In the genomic region with DNA sequence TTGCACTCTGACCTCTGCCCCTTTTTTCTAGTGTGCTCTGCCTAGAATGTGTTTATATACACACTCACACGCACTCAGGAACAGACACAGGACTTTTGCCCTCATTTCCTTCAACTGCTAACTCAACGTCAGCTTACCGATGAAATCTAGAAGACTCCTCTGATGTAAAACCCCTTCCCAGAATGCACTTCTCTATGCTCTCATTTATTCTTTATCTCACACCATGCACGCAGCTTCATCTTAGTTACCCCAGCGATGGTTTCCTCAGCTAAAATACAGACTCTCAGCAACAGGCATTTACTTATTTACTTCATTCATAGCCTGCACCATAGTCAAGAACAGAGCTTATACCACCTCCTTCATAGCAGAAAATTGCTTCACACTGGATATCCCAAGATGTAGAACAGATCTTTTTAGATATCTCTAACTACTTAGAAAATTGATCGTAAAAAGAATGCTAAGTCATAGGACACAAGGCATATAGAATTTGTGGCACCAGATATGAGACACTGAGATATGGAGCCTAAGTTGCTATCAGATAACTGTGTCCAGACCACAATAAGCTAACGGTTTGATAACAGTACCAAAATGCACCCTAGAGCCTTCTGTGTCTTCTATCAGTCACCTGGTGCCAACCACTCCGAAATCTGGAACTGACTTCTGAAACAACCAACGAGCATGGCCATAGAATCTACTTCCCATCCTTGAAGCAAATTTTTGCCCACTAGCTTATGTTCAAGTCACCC, we compare ENCODE assay signal across 18 mouse cellular contexts.
DNase-seq lines count a peak whose midpoint lies in the region; ATAC-seq and TF ChIP-seq lines count a peak whose summit lies in the region.
"Had no signal": no experiment of that assay in that cellular context is flagged by ENCODE, and none has a peak within 500 bp of the region (broad histone marks: within the 10 kb centered on the region; RNA-seq: fewer than 3 reads in every experiment).

No protein-coding gene starts in this region.

- 0 out of 2 replicates have a peak, but pooled peaks have one; percentile 12 for TF ChIP-seq EP300 in lung, postnatal 0 days (IDR thresholded peaks at IDR 0.05)

- no peak overlapping the region for H3K9ac ChIP-seq in lung, postnatal 0 days (replicated peaks; ENCODE audit: low read depth)
- H3K9ac ChIP-seq: forebrain, embryonic 13.5 days; forebrain, postnatal 0 days; heart, embryonic 12.5 days; hindbrain, embryonic 15.5 days had no signal

- H3K4me1 ChIP-seq in lung, postnatal 0 days (ENCODE audit: insufficient read depth, low read depth, low read length) = no peaks in the 10 kb centered on the region
- peaks cover 79% of the 10 kb centered on the region for H3K4me1 ChIP-seq in G1E (ENCODE audit: insufficient read depth, low read depth, low read length)
- no peaks in the 10 kb centered on the region for H3K4me1 ChIP-seq in cerebellum, adult 2 months (ENCODE audit: control insufficient read depth, insufficient read depth, low read length)
- H3K4me1 ChIP-seq: forebrain, embryonic 13.5 days; heart, embryonic 12.5 days; hindbrain, embryonic 15.5 days had no signal

- H3K27ac ChIP-seq in lung, postnatal 0 days (ENCODE audit: low read length) = no peak overlapping the region
- no peak overlapping the region for H3K27ac ChIP-seq in cerebellum, adult 2 months (ENCODE audit: insufficient read depth, low read length)
- H3K27ac ChIP-seq: embryonic facial prominence, embryonic 10.5 days; forebrain, embryonic 13.5 days; hindbrain, embryonic 15.5 days had no signal

- H3K27me3 ChIP-seq in lung, postnatal 0 days (replicated peaks; ENCODE audit: insufficient read depth, low read length) = no peaks in the 10 kb centered on the region
- no peaks in the 10 kb centered on the region for H3K27me3 ChIP-seq in G1E (ENCODE audit: insufficient read depth, low read length)
- no peaks in the 10 kb centered on the region for H3K27me3 ChIP-seq in cerebellum, adult 2 months (ENCODE audit: control insufficient read depth, insufficient read depth, low read length)
- H3K27me3 ChIP-seq: forebrain, embryonic 13.5 days; heart, embryonic 12.5 days; hindbrain, embryonic 15.5 days had no signal

- H3K36me3 ChIP-seq in lung, postnatal 0 days (ENCODE audit: insufficient read depth, low read length) = no peaks in the 10 kb centered on the region
- H3K36me3 ChIP-seq in G1E (replicated peaks) = peaks cover 4% of the 10 kb centered on the region
- H3K36me3 ChIP-seq: embryonic facial prominence, embryonic 10.5 days; heart, embryonic 12.5 days; hindbrain, embryonic 15.5 days had no signal

- WGBS in lung, postnatal 0 days = 56% methylated on average over 9 of the region's 9 CpGs
- WGBS in cerebellum, adult 2 months = 88% methylated on average over 9 of the region's 9 CpGs

- ATAC-seq in lung, postnatal 0 days = peak; percentile 65
- peak; percentile 83 for ATAC-seq in G1E (ENCODE audit: extremely low read depth, insufficient number of reproducible peaks, low FRiP score, poor library complexity, severe bottlenecking)
- peak; percentile 69 for ATAC-seq in megakaryocyte-erythroid progenitor cell, adult 5-6 weeks (replicated peaks; ENCODE audit: low FRiP score, low TSS enrichment, poor library complexity, severe bottlenecking)
- ATAC-seq: forebrain, embryonic 13.5 days; forebrain, postnatal 0 days had no signal

- H3K9me3 ChIP-seq in lung, postnatal 0 days (ENCODE audit: low read length) = no peaks in the 10 kb centered on the region
- no peaks in the 10 kb centered on the region for H3K9me3 ChIP-seq in G1E (replicated peaks)
- H3K9me3 ChIP-seq: embryonic facial prominence, embryonic 10.5 days; forebrain, embryonic 13.5 days; heart, embryonic 12.5 days; hindbrain, embryonic 15.5 days had no signal

- H3K4me3 ChIP-seq in lung, postnatal 0 days (ENCODE audit: low read depth, low read length) = no peak overlapping the region
- peak overlapping the region; percentile 71; the same call in 1 of the 2 replicates for H3K4me3 ChIP-seq in G1E (ENCODE audit: low read depth, low read length)
- H3K4me3 ChIP-seq in cerebellum, adult 2 months (replicated peaks; ENCODE audit: insufficient read depth, low read depth, low read length) = no peak overlapping the region
- H3K4me3 ChIP-seq: embryonic facial prominence, embryonic 10.5 days; forebrain, embryonic 13.5 days; heart, embryonic 12.5 days; hindbrain, embryonic 15.5 days had no signal

- no peak overlapping the region for H3K4me2 ChIP-seq in lung, postnatal 0 days (replicated peaks; ENCODE audit: low read depth, low read length)
- H3K4me2 ChIP-seq: forebrain, embryonic 13.5 days; heart, embryonic 12.5 days; hindbrain, embryonic 15.5 days had no signal

- TF ChIP-seq POLR2A in cerebellum, adult 2 months (IDR thresholded peaks at IDR 0.05; ENCODE audit: borderline replicate concordance, insufficient read depth, low read length) = no peak

- TF ChIP-seq CTCF in lung, postnatal 0 days (IDR thresholded peaks at IDR 0.05) = no peak
- TF ChIP-seq CTCF in G1E (IDR thresholded peaks at IDR 0.05; ENCODE audit: low read depth, low read length) = no peak
- TF ChIP-seq CTCF in cerebellum, adult 2 months (IDR thresholded peaks at IDR 0.05; ENCODE audit: borderline replicate concordance, insufficient read depth, low read depth, low read length) = no peak

- DNase-seq in embryo, embryonic 10 days (ENCODE audit: low spot score) = peak; percentile 34
- DNase-seq in embryo, embryonic 10.5 days (ENCODE audit: low spot score) = no peak
- peak; percentile 54 for DNase-seq in lung, postnatal 0 days (ENCODE audit: low spot score)
- DNase-seq in lung, postnatal 4 days = no peak
- DNase-seq in G1E (ENCODE audit: low spot score) = peak; percentile 27
- DNase-seq in cerebellum, adult 2 months = no peak
- DNase-seq: adrenal gland, adult 2 months; adrenal gland, postnatal 25 days; cerebellum, adult 18-20 months; cerebellum, postnatal 10 days; forebrain, postnatal 0 days; gastrocnemius, postnatal 14 days; heart, postnatal 36 days had no signal

Comparison
In these comparisons a context has a peak if more than half of its experiments do, and no peak if none do; other contexts are left out.
1. DNase-seq: peak in embryo, embryonic 10 days (single experiment), lung, postnatal 0 days (single experiment) and G1E (single experiment); none in embryo, embryonic 10.5 days (single experiment), lung, postnatal 4 days (0 of 2) and cerebellum, adult 2 months (0 of 2).
2. Peak in every context shown above with its lines, with median percentiles within 50 percentile points of each other: ATAC-seq.